Comparison of ENCODE assay signal across 8 mouse cellular contexts in genomic region chr15:98951122-98952062, GRCm38 (mm10). TPM values are rescaled to one million over a fixed set of nuclear protein-coding genes. Genes with fewer than 3 reads are reported as not detected.
A peak's percentile ranks its signal among the peaks of the same experiment; 100 is the strongest.
DNase-seq lines count a peak whose midpoint lies in the region; ATAC-seq and TF ChIP-seq lines count a peak whose summit lies in the region.
"Not testable (repeated sequence)": the region's sequence is repeated elsewhere in the genome, so short reads cannot be mapped to it uniquely, and the experiment has no call there.
"Had no signal": no experiment of that assay in that cellular context is flagged by ENCODE, and none has a peak within 500 bp of the region (broad histone marks: within the 10 kb centered on the region; RNA-seq: fewer than 3 reads in every experiment).

No protein-coding gene starts in this region.

- not testable (repeated sequence) for ATAC-seq in embryonic facial prominence, embryonic 14.5 days (ENCODE audit: low read depth); hindbrain, embryonic 15.5 days (ENCODE audit: low FRiP score, low read depth); lung, embryonic 15.5 days (ENCODE audit: borderline replicate concordance, extremely low read depth, low FRiP score, low TSS enrichment)

- H3ac ChIP-seq in myocyte (ENCODE audit: control insufficient read depth, insufficient read length) = not testable (repeated sequence)

- H3K27ac ChIP-seq in embryonic facial prominence, embryonic 14.5 days (replicated peaks; ENCODE audit: low read depth, low read length) = peak overlapping the region; percentile 99
- H3K27ac ChIP-seq in heart, embryonic 10.5 days = peak overlapping the region; percentile 91; the same call in 1 of the 2 replicates
- H3K27ac ChIP-seq in hindbrain, embryonic 15.5 days (replicated peaks) = peak overlapping the region; percentile 99
- H3K27ac ChIP-seq in limb, embryonic 10.5 days = peak overlapping the region; percentile 96; the same call in 1 of the 2 replicates
- not testable (repeated sequence) for H3K27ac ChIP-seq in lung, embryonic 15.5 days

- not testable (repeated sequence) for H3K9me3 ChIP-seq in embryonic facial prominence, embryonic 14.5 days (ENCODE audit: control insufficient read depth, low read length); heart, embryonic 10.5 days; hindbrain, embryonic 15.5 days; limb, embryonic 10.5 days (replicated peaks); lung, embryonic 15.5 days

- H3K36me3 ChIP-seq in embryonic facial prominence, embryonic 14.5 days (ENCODE audit: control insufficient read depth, insufficient read depth, low read length); hindbrain, embryonic 15.5 days; lung, embryonic 15.5 days: not testable (repeated sequence)
- peaks cover 14% of the 10 kb centered on the region for H3K36me3 ChIP-seq in heart, embryonic 10.5 days
- peaks cover 20% of the 10 kb centered on the region for H3K36me3 ChIP-seq in limb, embryonic 10.5 days
- peaks cover 24% of the 10 kb centered on the region for H3K36me3 ChIP-seq in myocyte (ENCODE audit: control insufficient read depth, insufficient read depth)

- H3K27me3 ChIP-seq in embryonic facial prominence, embryonic 14.5 days (replicated peaks; ENCODE audit: control insufficient read depth, insufficient read depth, low read length); heart, embryonic 10.5 days (ENCODE audit: insufficient read depth, poor library complexity, severe bottlenecking); hindbrain, embryonic 15.5 days; limb, embryonic 10.5 days (ENCODE audit: low read depth, poor library complexity, severe bottlenecking); lung, embryonic 15.5 days; myocyte (ENCODE audit: control insufficient read depth, insufficient read depth, insufficient read length): not testable (repeated sequence)

- peak overlapping the region; percentile 85 for H3K4me3 ChIP-seq in embryonic facial prominence, embryonic 14.5 days (ENCODE audit: low read depth, low read length)
- H3K4me3 ChIP-seq in heart, embryonic 10.5 days = peak overlapping the region; percentile 84
- peak overlapping the region; percentile 79 for H3K4me3 ChIP-seq in hindbrain, embryonic 15.5 days
- H3K4me3 ChIP-seq in limb, embryonic 10.5 days = peak overlapping the region; percentile 79
- peak overlapping the region; percentile 79 for H3K4me3 ChIP-seq in lung, embryonic 15.5 days
- peak overlapping the region; percentile 97 for H3K4me3 ChIP-seq in myocyte

- peak overlapping the region; percentile 80 for H3K4me2 ChIP-seq in embryonic facial prominence, embryonic 14.5 days (ENCODE audit: low read depth, low read length)
- H3K4me2 ChIP-seq in hindbrain, embryonic 15.5 days = peak overlapping the region; percentile 57
- peak overlapping the region; percentile 50 for H3K4me2 ChIP-seq in lung, embryonic 15.5 days
- H3K4me2 ChIP-seq in myocyte (ENCODE audit: low read depth) = peak overlapping the region; percentile 76

- peak; percentile 60 for DNase-seq in cerebellum, adult 11-12 months
- not testable (repeated sequence) for DNase-seq in embryonic facial prominence, embryonic 14.5 days (ENCODE audit: low spot score); heart, embryonic 10.5 days (ENCODE audit: low spot score); limb, embryonic 10.5 days (ENCODE audit: low spot score)

- H3K79me2 ChIP-seq in myocyte (ENCODE audit: control insufficient read depth, insufficient read depth) = peaks cover 24% of the 10 kb centered on the region

- TF ChIP-seq POLR2A in myocyte (IDR thresholded peaks at IDR 0.05; ENCODE audit: insufficient read length, low read depth) = peak; percentile 21

- WGBS in embryonic facial prominence, embryonic 14.5 days = 83% methylated on average over 11 of the region's 15 CpGs
- WGBS in heart, embryonic 10.5 days = 88% methylated on average over 11 of the region's 15 CpGs
- WGBS in hindbrain, embryonic 15.5 days = 32% methylated on average over 11 of the region's 15 CpGs
- WGBS in limb, embryonic 10.5 days = 95% methylated on average over 11 of the region's 15 CpGs
- WGBS in lung, embryonic 15.5 days = 77% methylated on average over 11 of the region's 15 CpGs

- peak overlapping the region; percentile 97 for H3K9ac ChIP-seq in embryonic facial prominence, embryonic 14.5 days (ENCODE audit: low read depth, low read length)
- peak overlapping the region; percentile 98 for H3K9ac ChIP-seq in hindbrain, embryonic 15.5 days
- peak overlapping the region; percentile 39; the same call in 1 of the 2 replicates for H3K9ac ChIP-seq in lung, embryonic 15.5 days

- H3K4me1 ChIP-seq in embryonic facial prominence, embryonic 14.5 days (ENCODE audit: control insufficient read depth, insufficient read depth, low read length) = peaks cover 14% of the 10 kb centered on the region; the same call in 1 of the 2 replicates
- peaks cover 25% of the 10 kb centered on the region for H3K4me1 ChIP-seq in heart, embryonic 10.5 days
- peaks cover 33% of the 10 kb centered on the region for H3K4me1 ChIP-seq in hindbrain, embryonic 15.5 days (replicated peaks)
- peaks cover 30% of the 10 kb centered on the region for H3K4me1 ChIP-seq in limb, embryonic 10.5 days
- peaks cover 19% of the 10 kb centered on the region for H3K4me1 ChIP-seq in lung, embryonic 15.5 days

RNA-seq across cellular contexts. Expression of gene Gm49450, which starts 2.0 kb away (rescaled TPM):
- polyA plus RNA-seq in embryonic facial prominence, embryonic 14.5 days (2014; fragmentation: Nextera tagmentation; extraction: Ambion mirVana) = not detected in 2 replicates
- polyA plus RNA-seq in heart, embryonic 10.5 days (2016; fragmentation: Nextera tagmentation; extraction: Ambion mirVana) = not detected in 2 replicates
- not detected in 2 replicates for polyA plus RNA-seq in hindbrain, embryonic 15.5 days (2015; fragmentation: Nextera tagmentation; extraction: Ambion mirVana)
- not detected in 2 replicates for polyA plus RNA-seq in limb, embryonic 10.5 days (2016; fragmentation: Nextera tagmentation; extraction: Ambion mirVana)
- not detected in 2 replicates for polyA plus RNA-seq in lung, embryonic 15.5 days (2015; fragmentation: Nextera tagmentation; extraction: Ambion mirVana)
- 0.84 TPM for polyA plus RNA-seq in myocyte (2012; fragmentation: generic; extraction: Trizol)
- polyA plus RNA-seq: kidney, adult 2 months had no signal

RNA-seq across cellular contexts. Expression of gene Tuba1a, which starts 2.1 kb away (rescaled TPM):
- polyA plus RNA-seq in embryonic facial prominence, embryonic 14.5 days (2014; fragmentation: Nextera tagmentation; extraction: Ambion mirVana) = 1,836 and 1,958 TPM in 2 replicates
- polyA plus RNA-seq in heart, embryonic 10.5 days (2016; fragmentation: Nextera tagmentation; extraction: Ambion mirVana) = 1,319 and 1,394 TPM in 2 replicates
- polyA plus RNA-seq in hindbrain, embryonic 15.5 days (2015; fragmentation: Nextera tagmentation; extraction: Ambion mirVana) = 14,750 and 15,534 TPM in 2 replicates
- 1,294 and 1,475 TPM in 2 replicates for polyA plus RNA-seq in limb, embryonic 10.5 days (2016; fragmentation: Nextera tagmentation; extraction: Ambion mirVana)
- polyA plus RNA-seq in lung, embryonic 15.5 days (2015; fragmentation: Nextera tagmentation; extraction: Ambion mirVana) = 1,060 and 1,067 TPM in 2 replicates
- polyA plus RNA-seq in myocyte (2012; fragmentation: generic; extraction: Trizol) = 3,074 TPM

RNA-seq across cellular contexts. Expression of gene Tuba1b, which starts 17.0 kb away (rescaled TPM):
- polyA plus RNA-seq in embryonic facial prominence, embryonic 14.5 days (2014; fragmentation: Nextera tagmentation; extraction: Ambion mirVana) = 1,523 and 1,643 TPM in 2 replicates
- polyA plus RNA-seq in heart, embryonic 10.5 days (2016; fragmentation: Nextera tagmentation; extraction: Ambion mirVana) = 1,935 and 2,007 TPM in 2 replicates
- 1,411 and 1,419 TPM in 2 replicates for polyA plus RNA-seq in hindbrain, embryonic 15.5 days (2015; fragmentation: Nextera tagmentation; extraction: Ambion mirVana)
- polyA plus RNA-seq in limb, embryonic 10.5 days (2016; fragmentation: Nextera tagmentation; extraction: Ambion mirVana) = 2,301 and 2,452 TPM in 2 replicates
- polyA plus RNA-seq in lung, embryonic 15.5 days (2015; fragmentation: Nextera tagmentation; extraction: Ambion mirVana) = 1,916 and 1,998 TPM in 2 replicates
- polyA plus RNA-seq in myocyte (2012; fragmentation: generic; extraction: Trizol) = 2,204 TPM

RNA-seq across cellular contexts. Expression of gene Lmbr1l, which starts 33.4 kb away (rescaled TPM):
- polyA plus RNA-seq in embryonic facial prominence, embryonic 14.5 days (2014; fragmentation: Nextera tagmentation; extraction: Ambion mirVana) = 3.9 and 4.3 TPM in 2 replicates
- 14.9 and 20.2 TPM in 2 replicates for polyA plus RNA-seq in heart, embryonic 10.5 days (2016; fragmentation: Nextera tagmentation; extraction: Ambion mirVana)
- 26.8 and 29.3 TPM in 2 replicates for polyA plus RNA-seq in hindbrain, embryonic 15.5 days (2015; fragmentation: Nextera tagmentation; extraction: Ambion mirVana)
- polyA plus RNA-seq in limb, embryonic 10.5 days (2016; fragmentation: Nextera tagmentation; extraction: Ambion mirVana) = 23.9 and 28.3 TPM in 2 replicates
- 14.8 and 15.8 TPM in 2 replicates for polyA plus RNA-seq in lung, embryonic 15.5 days (2015; fragmentation: Nextera tagmentation; extraction: Ambion mirVana)
- polyA plus RNA-seq in myocyte (2012; fragmentation: generic; extraction: Trizol) = 33.4 TPM

RNA-seq across cellular contexts. Expression of gene Dhh, which starts 53.1 kb away (rescaled TPM):
- polyA plus RNA-seq in embryonic facial prominence, embryonic 14.5 days (2014; fragmentation: Nextera tagmentation; extraction: Ambion mirVana) = 2.0 and 3.1 TPM in 2 replicates
- 2.9 and 3.0 TPM in 2 replicates for polyA plus RNA-seq in heart, embryonic 10.5 days (2016; fragmentation: Nextera tagmentation; extraction: Ambion mirVana)
- polyA plus RNA-seq in hindbrain, embryonic 15.5 days (2015; fragmentation: Nextera tagmentation; extraction: Ambion mirVana) = 1.9 and 2.5 TPM in 2 replicates
- polyA plus RNA-seq in limb, embryonic 10.5 days (2016; fragmentation: Nextera tagmentation; extraction: Ambion mirVana) = 0.40 and 0.46 TPM in 2 replicates
- polyA plus RNA-seq in lung, embryonic 15.5 days (2015; fragmentation: Nextera tagmentation; extraction: Ambion mirVana) = 2.3 and 2.8 TPM in 2 replicates
- 0.11 TPM for polyA plus RNA-seq in myocyte (2012; fragmentation: generic; extraction: Trizol)

Comparison
In these comparisons a context has a peak if more than half of its experiments do, and no peak if none do; other contexts are left out.
1. H3K9ac ChIP-seq: peak in every context shown above with its lines; median percentile 98 in hindbrain, embryonic 15.5 days; 97 in embryonic facial prominence, embryonic 14.5 days; 39 in lung, embryonic 15.5 days.